In the genomic region with DNA sequence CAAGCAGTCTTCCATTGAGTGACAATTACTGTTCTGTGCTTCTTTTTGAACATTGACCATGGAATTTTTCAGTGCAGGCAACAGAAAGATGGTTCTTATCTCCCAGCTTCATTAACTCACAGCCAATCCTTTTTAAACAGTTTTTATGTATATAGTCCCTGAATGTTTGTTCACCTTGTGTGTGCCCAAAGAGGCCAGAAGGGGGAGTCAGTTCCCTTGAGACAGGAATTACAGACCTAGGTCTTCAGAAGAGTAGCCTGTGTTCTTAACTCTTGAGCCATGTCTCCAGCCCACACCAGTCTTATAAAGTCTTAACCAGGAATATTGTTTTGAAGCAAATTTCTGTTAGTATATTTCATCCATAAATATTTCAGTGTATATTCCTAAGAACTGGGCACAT, we compare ENCODE assay signal across 17 mouse cellular contexts. TPM values are rescaled to one million over a fixed set of nuclear protein-coding genes. Genes with fewer than 3 reads are reported as not detected.
"Had no signal": no experiment of that assay in that cellular context is flagged by ENCODE, and none has a peak within 500 bp of the region (broad histone marks: within the 10 kb centered on the region; RNA-seq: fewer than 3 reads in every experiment).

No protein-coding gene starts in this region.

- H3K27me3 ChIP-seq: limb, embryonic 15.5 days; liver, embryonic 12.5 days; midbrain, embryonic 12.5 days; neural tube, embryonic 13.5 days had no signal

- H3K4me3 ChIP-seq: limb, embryonic 15.5 days; liver, embryonic 12.5 days; megakaryocyte, embryonic 14.5 days; midbrain, embryonic 12.5 days; neural tube, embryonic 13.5 days had no signal

- H3K9me3 ChIP-seq: limb, embryonic 15.5 days; liver, embryonic 12.5 days; megakaryocyte, embryonic 14.5 days; midbrain, embryonic 12.5 days; neural tube, embryonic 13.5 days had no signal

- H3K36me3 ChIP-seq: limb, embryonic 15.5 days; liver, embryonic 12.5 days had no signal

- H3K9ac ChIP-seq: limb, embryonic 15.5 days; liver, embryonic 12.5 days; lung, embryonic 14.5 days; midbrain, embryonic 12.5 days; neural tube, embryonic 13.5 days had no signal

- ATAC-seq: liver, embryonic 12.5 days had no signal

- H3K4me1 ChIP-seq: limb, embryonic 15.5 days; liver, embryonic 12.5 days; megakaryocyte, embryonic 14.5 days had no signal

- H3K4me2 ChIP-seq: limb, embryonic 15.5 days; liver, embryonic 12.5 days; lung, embryonic 14.5 days; midbrain, embryonic 12.5 days; neural tube, embryonic 13.5 days had no signal

- H3K27ac ChIP-seq: kidney, postnatal 0 days; limb, embryonic 15.5 days; liver, embryonic 12.5 days; macrophage; midbrain, embryonic 12.5 days; neural tube, embryonic 13.5 days had no signal

- DNase-seq: kidney, adult 9 months; kidney, postnatal 36 days; lung, embryonic 14.5 days; lung, postnatal 14 days; retina, postnatal 1 day; right cerebral cortex, postnatal 4 days; spleen, adult 18-20 months; thymus, adult 2 months; thymus, postnatal 25 days had no signal

RNA-seq across cellular contexts. Expression of a gene that starts 55.1 kb away (rescaled TPM):
- total RNA-seq: monocyte, adult 5-6 weeks had no signal
- polyA plus RNA-seq: macrophage had no signal
